Mouse (Mus musculus) gastrocnemius, postnatal 36 days (tissue): ENCODE data around the gene Aimp2. TPM values are rescaled to one million over a fixed set of nuclear protein-coding genes. Genes with fewer than 3 reads are reported as not detected.
A peak's percentile ranks its signal among the peaks of the same experiment; 100 is the strongest.

ENCODE experiments used
- DNase-seq, 2 experiments: peaks; one replicate each; pipeline ENCODE4 v3.0.0; 2022
- intact Hi-C: fragments of 180-260 bp; cut with DNase I; formaldehyde crosslinking; loops from one replicate; pipeline ENCODE4 v1.15.1; 2025
- total RNA-seq, 2 experiments: library from RNA; stranded (reverse); gene quantifications; 2 replicates each; pipeline ENCODE4 v1.2.3; 2021

Aimp2 gene
- total RNA-seq, 2 experiments from 2014 or later: 125 to 170 TPM

DNA sequence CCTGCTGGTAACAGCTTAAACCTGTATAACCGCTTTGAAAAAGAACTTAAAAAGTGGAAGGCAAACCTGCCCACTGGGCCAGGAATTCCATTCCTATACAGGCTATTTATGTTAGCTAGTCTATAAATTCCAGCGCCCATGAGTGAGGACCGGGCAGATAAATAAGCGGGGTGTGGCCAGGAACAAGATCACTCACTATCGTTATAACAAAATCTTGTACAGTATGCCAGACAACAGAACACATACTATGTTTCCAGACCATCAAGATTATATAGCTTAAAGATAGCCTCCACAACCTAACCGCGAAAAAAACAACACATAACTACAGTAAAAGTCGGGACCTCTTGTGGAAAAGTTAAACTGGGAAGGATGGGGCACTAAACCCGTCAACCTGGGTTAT is 721 bp downstream of the Aimp2 start:
- intact Hi-C loops: no loop called here
- DNase-seq: no peak

DNA sequence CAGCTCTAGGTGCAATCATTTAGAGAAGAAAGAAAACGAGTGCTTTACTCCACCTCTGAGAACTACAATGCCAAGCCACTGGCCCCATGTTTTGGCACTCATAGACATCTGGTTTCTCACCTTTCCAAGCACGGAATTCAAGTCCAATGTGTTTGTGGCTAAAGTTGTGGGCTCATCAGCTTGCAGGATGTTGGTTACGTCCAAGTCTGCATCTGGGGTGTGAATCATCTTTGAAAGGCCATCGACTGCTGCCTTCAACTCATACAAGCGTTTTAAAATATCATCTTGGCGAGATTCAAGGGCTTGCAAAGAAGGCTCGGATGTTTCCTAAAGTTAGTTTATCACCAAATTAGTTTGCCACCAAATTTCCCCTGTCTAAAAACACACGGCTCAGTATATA is 3.2 kb downstream of the Aimp2 start:
- intact Hi-C loops: no loop called here
- no peak for DNase-seq

DNA sequence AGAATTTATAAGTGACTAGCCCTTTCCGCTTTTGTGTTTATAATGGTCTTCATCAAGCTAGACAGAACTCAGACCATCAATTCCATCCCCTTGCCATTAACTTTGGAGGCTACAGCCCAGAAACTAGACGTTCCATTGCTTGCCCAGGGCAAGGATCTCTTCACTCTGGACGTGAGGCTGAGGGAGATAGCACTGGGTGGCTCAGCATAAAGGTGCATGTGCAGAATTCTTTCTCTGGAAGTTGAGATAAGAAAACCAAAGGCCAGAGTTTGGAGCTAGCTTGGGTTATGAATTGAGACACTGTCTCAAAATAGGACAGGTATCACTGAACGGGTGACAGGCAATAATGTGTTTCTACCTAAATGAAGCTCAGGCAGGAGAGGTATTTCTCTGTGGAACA is 5.8 kb downstream of the Aimp2 start:
- intact Hi-C loops: no loop called here

DNA sequence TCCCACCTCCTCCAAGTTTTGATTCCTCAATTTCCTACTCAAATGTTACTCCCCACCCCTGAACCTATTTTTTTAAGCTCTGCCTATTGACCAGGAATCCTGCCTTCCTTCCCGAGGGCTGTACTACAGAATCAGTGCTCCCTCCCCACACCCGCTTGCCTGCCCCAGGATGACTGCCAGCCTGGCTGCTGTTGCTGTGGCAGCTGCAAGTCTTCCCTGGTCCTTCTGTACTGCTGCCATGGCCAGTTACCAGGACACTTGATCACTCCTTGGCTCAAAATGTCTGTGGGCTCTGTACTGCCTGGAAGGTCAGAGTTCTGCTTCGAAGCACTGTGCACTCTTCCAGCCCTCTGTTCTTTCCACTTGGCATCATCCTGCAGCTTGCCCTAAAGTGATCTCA is 7.5 kb downstream of the Aimp2 start:
- intact Hi-C loops: no loop called here
- DNase-seq: peak; percentile 59 to 84

More for the DNA sequence above, 5.8 kb downstream of the Aimp2 start:
- DNase-seq: no peak

DNA sequence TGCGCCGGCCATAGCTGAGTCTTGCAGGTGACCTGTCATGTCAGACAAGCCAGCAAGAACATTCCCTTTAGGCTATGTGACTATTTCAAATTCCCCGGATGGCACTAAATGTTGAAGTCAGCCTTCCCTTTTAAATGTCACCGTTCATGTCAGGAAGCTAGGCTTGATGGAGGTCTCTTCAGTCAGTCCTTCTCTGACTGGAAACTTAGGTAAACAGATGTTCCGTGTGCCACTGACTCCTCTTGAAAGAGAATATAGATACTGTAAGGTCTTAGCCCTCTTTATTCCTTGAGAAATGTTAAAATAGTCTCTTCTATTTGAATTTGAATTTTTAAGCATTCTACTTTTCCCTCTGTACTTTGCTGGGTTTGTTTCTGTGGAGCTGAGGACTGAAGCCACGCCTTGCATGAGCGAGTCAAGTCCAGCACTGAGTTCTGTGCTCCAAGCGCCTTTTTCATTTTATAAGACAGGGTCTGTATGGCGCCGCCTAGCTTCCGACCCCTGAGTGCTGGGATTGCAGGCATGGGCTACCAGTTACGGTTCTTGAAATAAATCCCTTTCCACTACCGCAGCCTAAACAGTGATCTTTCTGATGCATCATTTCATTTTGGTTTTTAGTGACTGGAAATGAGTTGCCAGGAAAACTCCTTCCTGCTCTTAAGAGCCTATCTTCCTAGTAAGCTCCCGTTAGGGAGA is 11.9 kb downstream of the Aimp2 start, which contains the start of gene Ankrd61:
Gene Ankrd61, minus strand, starts transcription at position 51 of the 696 bp plus-strand sequence.
- no peak for DNase-seq
- intact Hi-C loops: no loop called here

GRCm38 (mm10) chr5:143893396-143893795 is 16.3 kb downstream of the Aimp2 start:
- no peak for DNase-seq
- intact Hi-C loops: loop anchor here (2.0 kb wide), 1 partner anchor 23 kb away; no protein-coding TSS in a partner anchor

GRCm38 (mm10) chr5:143892255-143892886 is 17.3 kb downstream of the Aimp2 start:
- DNase-seq: no peak
- intact Hi-C loops: loop anchor here (2.0 kb wide), 1 partner anchor 24 kb away; no protein-coding TSS in a partner anchor

DNA sequence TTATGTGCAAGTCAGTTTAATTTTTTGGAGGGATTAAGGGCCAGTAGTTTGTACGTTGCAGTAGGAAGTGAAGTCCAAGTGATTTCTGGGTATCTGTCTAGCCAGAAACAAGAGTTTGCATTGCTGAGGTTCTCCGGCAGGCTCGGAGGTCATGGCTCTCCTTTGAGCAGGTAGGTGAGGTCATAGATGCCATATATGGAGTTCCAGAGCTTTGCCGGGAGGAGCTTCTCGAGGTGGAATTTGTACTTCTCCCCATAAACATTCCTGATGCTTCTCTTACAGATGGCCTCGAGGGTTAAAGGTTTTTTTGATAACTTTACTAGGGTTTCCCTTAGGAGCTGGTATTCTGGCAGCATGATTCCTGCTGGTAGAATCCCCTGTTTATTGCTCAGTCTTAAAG is 18.9 kb downstream of the Aimp2 start:
- intact Hi-C loops: no loop called here
- DNase-seq: no peak

DNA sequence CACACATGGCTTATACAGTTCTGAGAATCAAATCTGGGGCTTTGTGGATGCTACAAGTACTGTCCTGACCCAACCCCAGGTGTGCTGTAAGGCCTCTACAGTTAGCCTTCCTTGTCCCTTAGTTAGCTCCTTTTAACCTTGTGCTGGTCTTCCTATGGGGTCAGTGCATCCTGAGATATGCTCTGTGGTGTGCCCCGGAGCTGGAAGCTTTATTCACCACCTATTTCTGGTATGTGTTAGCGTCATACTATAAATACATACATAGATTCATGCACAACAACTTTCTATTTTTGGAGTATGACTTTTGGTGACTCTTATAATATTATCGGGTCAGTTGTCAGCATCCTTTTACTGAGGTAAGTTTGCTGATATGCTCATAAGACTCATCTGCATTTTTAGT is 24.4 kb downstream of the Aimp2 start:
- intact Hi-C loops: no loop called here

GRCm38 (mm10) chr5:143874571-143874970 is 35.1 kb downstream of the Aimp2 start:
- no peak for DNase-seq
- intact Hi-C loops: no loop called here

More for the DNA sequence above, 24.4 kb downstream of the Aimp2 start:
- no peak for DNase-seq

DNA sequence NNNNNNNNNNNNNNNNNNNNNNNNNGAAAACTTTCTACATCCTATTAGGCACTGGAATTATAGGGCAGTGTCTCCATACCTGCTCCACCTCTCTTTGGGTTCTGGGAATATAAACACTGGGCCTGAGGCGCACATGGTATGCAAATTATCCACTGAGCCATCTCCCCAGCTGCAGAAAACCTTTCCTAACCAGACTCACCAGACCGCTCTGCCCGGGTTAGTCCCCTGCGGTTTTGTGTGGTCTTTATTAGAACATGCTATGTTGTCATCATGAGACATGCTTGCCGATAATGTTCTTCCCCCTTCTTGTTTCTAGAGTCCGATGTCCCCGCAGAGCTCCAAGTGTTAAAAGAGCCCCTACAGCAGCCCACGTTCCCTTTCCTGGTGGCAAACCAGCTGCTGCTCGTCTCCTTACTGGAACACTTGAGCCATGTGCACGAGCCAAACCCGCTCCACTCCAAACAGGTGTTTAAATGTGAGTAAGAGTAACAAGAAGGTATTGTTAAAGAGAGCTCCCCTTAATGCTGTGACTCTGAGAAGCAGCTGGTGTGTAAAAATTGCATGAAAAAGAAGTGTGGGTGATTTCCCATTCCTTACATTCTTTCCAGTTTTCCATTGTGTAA is 38.0 kb downstream of the Aimp2 start:
- intact Hi-C loops: no loop called here

More for the DNA sequence above, 38.0 kb downstream of the Aimp2 start:
- DNase-seq: no peak

Other genes with a start within 250 kb of the Aimp2 start
- 1 to 10 TPM; 4.2 to 6.4 TPM for gene Usp42, start 177.6 kb downstream of the Aimp2 start, total RNA-seq
- gene Eif2ak1, start 92.1 kb downstream of the Aimp2 start, total RNA-seq: 10 to 100 TPM; 21.9 to 24.8 TPM
- not detected for gene Ankrd61, start 12.2 kb downstream of the Aimp2 start, total RNA-seq
- 1 to 10 TPM; 4.4 to 4.5 TPM for gene Pms2, start 117 bp upstream of the Aimp2 start, total RNA-seq
- under 1 TPM in 1 of 2 experiments, not detected in 1; 0.89 TPM for gene Gm42421, start 18.3 kb upstream of the Aimp2 start, total RNA-seq
- under 1 TPM; 0.59 to 0.89 TPM for gene Rsph10b, start 23.2 kb upstream of the Aimp2 start, total RNA-seq
- gene Ccz1, start 105.0 kb upstream of the Aimp2 start, total RNA-seq: 10 to 100 TPM; 35.4 to 37.0 TPM
- gene Ocm, start 116.8 kb upstream of the Aimp2 start, total RNA-seq: not detected
- gene Lmtk2, start 190.6 kb upstream of the Aimp2 start, total RNA-seq: 10 to 100 TPM; 19.4 to 19.8 TPM